Mouse (Mus musculus): ENCODE measurements around the gene Coq10a. TPM values are rescaled to one million over a fixed set of nuclear protein-coding genes. Genes with fewer than 3 reads are reported as not detected.
"Not testable (repeated sequence)": the region's sequence is repeated elsewhere in the genome, so short reads cannot be mapped to it uniquely, and the experiment has no call there.

Gene Coq10a
- total RNA-seq, 2 experiments from 2014 or later, result 60.4 to 63.8 TPM

GRCm38 (mm10) chr10:128367899-128368401, 847 bp downstream of the Coq10a start:
- intact Hi-C loops (cut with DNase I), result loop anchor here (2.0 to 5.0 kb wide), 2 partner anchors 41 to 89 kb away; partner anchors contain the start of gene Smarcc2
- DNase-seq (ENCODE audit: low spot score in 2 of 2), result peak in 1 of 2 experiments; percentile 17

GRCm38 (mm10) chr10:128362568-128362967, 6.2 kb downstream of the Coq10a start:
- peak; percentile 32 to 63 for DNase-seq (ENCODE audit: low spot score in 2 of 2)
- intact Hi-C loops (cut with DNase I), result no loop called here

DNA sequence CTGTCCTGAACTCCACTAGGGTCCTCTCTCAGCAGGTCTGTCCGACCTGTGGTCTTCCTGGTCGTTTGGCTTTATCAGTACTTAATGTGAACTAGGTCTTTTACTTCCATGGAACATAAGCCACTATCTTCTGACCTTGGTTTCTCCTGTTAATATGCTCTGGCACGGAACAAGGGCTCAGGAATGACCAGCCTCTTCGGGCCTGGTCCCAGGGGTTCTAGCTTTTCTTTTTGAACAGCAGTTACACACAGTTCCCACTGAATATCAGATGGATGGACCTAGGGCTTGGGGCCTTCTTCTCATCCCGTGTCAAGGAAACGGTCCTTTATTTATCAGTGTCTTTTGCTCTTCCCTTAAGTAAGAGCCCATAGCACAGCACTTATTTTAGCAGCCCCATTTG, 7.0 kb downstream of the Coq10a start:
- DNase-seq (ENCODE audit: low spot score in 2 of 2), result no peak
- intact Hi-C loops (cut with DNase I), result no loop called here

- intact Hi-C loops (cut with DNase I), result no loop called here
- DNase-seq (ENCODE audit: low spot score in 2 of 2), result no peak
Measured at GRCm38 (mm10) chr10:128359226-128359625, 9.6 kb downstream of the Coq10a start.

DNA sequence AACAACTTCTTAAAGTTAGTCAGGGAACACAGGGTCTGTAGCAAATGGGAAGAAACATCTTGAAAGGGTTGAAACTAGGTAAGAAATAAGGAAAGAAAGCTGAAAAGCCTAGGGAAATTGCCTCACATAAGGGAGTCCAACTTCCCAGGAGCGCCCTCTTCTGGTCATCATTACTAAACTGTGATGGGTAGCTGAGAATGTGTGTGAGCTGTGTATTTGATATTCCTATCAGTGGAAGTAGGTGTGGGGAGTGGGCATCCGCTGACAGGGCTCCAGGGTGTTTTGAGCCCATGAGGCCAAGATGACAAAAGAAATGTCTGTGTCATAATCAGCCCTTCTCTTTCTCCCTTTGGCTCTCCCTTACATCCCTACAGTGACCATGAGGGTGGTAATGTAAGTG, 10.0 kb downstream of the Coq10a start:
- DNase-seq (ENCODE audit: low spot score in 2 of 2), result peak; percentile 52 to 65
- intact Hi-C loops (cut with DNase I), result no loop called here

DNA sequence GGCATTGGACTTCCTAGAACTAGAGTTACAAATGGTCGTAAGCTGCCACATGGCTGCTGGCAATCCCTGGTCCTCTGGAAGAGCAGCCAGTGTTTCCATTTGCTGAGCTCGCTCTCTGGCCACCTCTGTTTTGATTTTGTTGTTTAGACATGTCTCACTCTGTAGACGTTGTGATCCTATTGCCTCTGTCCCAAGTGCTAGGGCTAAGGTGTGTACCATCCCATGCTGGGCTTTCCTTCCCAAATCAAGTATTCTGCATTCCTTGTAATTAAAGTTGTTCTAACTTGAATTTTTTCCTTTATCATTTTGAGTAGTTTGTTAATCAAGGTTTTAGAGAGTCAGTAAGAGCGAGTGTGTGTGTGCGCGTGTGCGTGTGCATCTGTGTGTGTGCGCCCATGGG, 21.3 kb downstream of the Coq10a start:
- DNase-seq (ENCODE audit: low spot score in 2 of 2), result no peak
- intact Hi-C loops (cut with DNase I), result no loop called here

- peak; percentile 56 to 89 for DNase-seq (ENCODE audit: low spot score in 2 of 2)
- intact Hi-C loops (cut with DNase I), result no loop called here
Measured at GRCm38 (mm10) chr10:128344568-128345275, 24.1 kb downstream of the Coq10a start.

DNA sequence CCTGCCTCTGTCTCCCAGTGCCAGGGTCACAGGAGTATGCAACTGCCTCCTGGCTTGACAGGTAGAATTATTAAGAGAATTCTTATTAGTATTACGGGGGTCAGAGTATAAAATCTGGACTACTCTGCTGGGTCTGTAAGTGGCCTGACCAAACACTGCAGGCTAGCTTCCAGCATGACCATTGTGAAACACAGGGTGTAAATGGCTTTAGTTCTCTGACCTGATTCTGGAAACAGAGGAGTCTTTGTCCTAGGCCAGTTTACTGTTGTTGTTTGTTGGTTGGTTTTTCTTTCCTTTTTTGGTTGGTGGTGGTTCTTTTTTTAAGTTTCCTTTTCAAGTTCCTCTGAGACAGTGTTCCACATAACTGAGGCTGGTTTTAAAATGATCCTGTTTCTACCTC, 25.4 kb downstream of the Coq10a start:
- intact Hi-C loops (cut with DNase I), result no loop called here

GRCm38 (mm10) chr10:128340257-128340656, 28.5 kb downstream of the Coq10a start:
- intact Hi-C loops (cut with DNase I), result no loop called here
- no peak for DNase-seq (ENCODE audit: low spot score in 2 of 2)

More for the DNA sequence above, 25.4 kb downstream of the Coq10a start:
- DNase-seq (ENCODE audit: low spot score in 2 of 2), result peak in 1 of 2 experiments; percentile 29

- no peak for DNase-seq (ENCODE audit: low spot score in 2 of 2)
- intact Hi-C loops (cut with DNase I), result loop anchor here (5.0 kb wide), 1 partner anchor 38 kb away; the partner anchor contains the start of gene Ankrd52
Measured at GRCm38 (mm10) chr10:128338948-128339347, 29.8 kb downstream of the Coq10a start.

DNA sequence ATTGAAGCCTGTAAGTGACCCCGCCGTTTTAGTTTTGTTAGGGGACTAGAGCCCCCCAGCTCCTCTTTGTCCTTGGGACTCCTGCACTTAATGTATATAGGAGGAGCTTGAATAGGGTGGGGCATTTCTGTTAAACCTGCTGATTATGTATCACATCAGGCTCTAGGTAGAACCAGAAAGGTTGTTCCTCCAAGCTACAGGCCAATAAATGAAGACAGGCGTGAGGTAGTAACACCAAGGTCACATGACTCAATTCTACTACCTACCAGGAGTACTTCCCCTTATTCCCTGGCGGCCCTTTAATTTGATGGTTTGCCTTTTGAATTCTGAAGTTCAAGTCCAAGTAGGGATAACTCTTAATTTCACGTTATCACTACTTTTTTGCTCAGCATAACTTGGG, 30.4 kb downstream of the Coq10a start:
- no peak for DNase-seq (ENCODE audit: low spot score in 2 of 2)
- intact Hi-C loops (cut with DNase I), result loop anchor here (5.0 kb wide), 1 partner anchor 39 kb away; the partner anchor contains the start of gene Ankrd52

- DNase-seq (ENCODE audit: low spot score in 2 of 2), result peak; percentile 93 to 98
- intact Hi-C loops (cut with DNase I), result loop anchor here (1.0 to 5.0 kb wide), 3 partner anchors 34 to 71 kb away; partner anchors contain the start of genes Ankrd52 and Pan2
Measured at GRCm38 (mm10) chr10:128337306-128338181, 31.3 kb downstream of the Coq10a start, which contains the start of gene Cs. Cs (plus strand) TSS chr10:128337734.

- intact Hi-C loops (cut with DNase I), result loop anchor here (2.0 to 5.0 kb wide), 2 partner anchors 41 to 72 kb away; partner anchors contain the start of gene Ankrd52
- DNase-seq (ENCODE audit: low spot score in 2 of 2), result no peak
Measured at GRCm38 (mm10) chr10:128336597-128336996, 32.2 kb downstream of the Coq10a start.

DNA sequence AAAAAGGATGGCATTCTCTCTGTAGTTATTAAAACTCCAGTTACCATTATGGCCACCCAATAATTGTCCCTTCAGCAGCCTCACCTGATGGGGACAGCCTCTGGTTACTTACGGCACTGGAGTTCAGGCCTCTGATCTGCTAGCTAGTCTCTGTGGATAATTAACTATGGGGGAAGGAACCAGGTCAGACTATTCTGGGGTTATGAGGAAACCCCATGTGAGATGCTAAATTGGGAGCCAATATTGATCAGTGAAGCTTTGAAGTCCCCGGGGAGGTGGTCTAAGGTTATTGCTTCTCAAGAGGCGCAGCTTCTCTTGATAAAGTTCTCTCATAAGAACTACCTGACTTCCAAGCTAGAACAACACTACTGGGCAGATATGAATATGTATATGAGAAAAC, 32.6 kb downstream of the Coq10a start:
- no peak for DNase-seq (ENCODE audit: low spot score in 2 of 2)
- intact Hi-C loops (cut with DNase I), result loop anchor here (2.0 to 5.0 kb wide), 2 partner anchors 41 to 73 kb away; partner anchors contain the start of gene Ankrd52

- intact Hi-C loops (cut with DNase I), result loop anchor here (5.0 kb wide), 1 partner anchor 42 kb away; the partner anchor contains the start of gene Ankrd52
- DNase-seq (ENCODE audit: low spot score in 2 of 2), result peak; percentile 47 to 65
Measured at GRCm38 (mm10) chr10:128335582-128335981, 33.2 kb downstream of the Coq10a start.

DNA sequence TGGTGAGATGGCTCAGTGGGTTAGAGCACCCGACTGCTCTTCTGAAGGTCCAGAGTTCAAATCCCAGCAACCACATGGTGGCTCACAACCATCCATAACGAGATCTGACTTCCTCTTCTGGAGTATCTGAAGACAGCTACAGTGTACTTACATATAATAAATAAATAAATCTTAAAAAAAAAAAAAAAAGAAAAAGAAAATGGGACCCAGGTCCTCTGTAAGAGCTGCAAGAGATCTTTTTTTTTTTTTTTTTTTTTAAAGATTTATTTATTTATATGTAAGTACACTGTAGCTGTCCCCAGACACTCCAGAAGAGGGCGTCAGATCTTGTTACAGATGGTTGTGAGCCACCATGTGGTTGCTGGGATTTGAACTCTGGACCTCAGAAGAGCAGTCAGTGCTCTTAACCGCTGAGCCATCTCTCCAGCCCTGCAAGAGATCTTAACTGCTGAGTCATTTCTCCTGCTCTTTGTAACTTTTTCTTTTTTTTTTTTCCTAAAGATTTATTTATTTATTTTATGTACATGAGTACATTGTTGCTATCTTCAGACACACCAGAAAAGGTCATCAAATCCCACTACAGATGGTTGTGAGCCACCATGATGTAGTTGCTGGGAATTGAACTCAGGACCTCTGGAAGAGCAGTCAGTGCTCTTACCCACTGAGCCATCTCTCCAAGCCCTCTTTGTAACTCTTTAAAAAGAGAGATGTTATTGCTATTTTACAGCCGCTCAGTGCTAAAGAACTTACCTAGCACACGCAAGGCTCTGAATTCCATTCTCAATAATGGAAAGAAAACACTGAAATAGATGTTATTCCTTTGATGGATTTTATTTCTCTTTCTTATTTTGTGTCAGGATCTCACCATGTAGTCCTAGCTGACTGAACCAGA, 36.2 kb downstream of the Coq10a start:
- DNase-seq (ENCODE audit: low spot score in 2 of 2), result not testable (repeated sequence)
- intact Hi-C loops (cut with DNase I), result loop anchor here (2.0 kb wide), 1 partner anchor 126 kb away; the partner anchor contains the start of gene Smarcc2

GRCm38 (mm10) chr10:128327610-128328009, 41.2 kb downstream of the Coq10a start:
- DNase-seq (ENCODE audit: low spot score in 2 of 2), result no peak
- intact Hi-C loops (cut with DNase I), result no loop called here

- DNase-seq (ENCODE audit: low spot score in 2 of 2), result peak in 1 of 2 experiments; percentile 58
- intact Hi-C loops (cut with DNase I), result no loop called here
Measured at GRCm38 (mm10) chr10:128326825-128327224, 42.0 kb downstream of the Coq10a start.

DNA sequence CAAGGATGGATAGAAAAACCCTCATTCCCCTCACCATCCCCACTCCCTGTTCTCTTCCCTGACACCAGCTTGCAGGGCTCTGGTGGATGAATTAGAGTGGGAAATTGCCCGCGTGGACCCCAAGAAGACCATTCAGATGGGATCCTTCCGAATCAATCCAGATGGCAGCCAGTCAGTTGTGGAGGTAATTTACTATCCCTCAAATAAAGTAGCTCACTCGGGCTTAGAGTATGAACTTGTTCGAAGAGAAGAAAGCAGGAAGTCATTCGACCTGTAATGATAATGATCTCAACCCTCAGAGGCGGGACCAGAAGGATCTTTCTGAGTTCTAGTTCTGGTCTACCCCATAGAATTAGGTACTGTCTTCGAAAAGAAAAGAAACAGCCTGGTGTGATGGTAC, 45.3 kb downstream of the Coq10a start:
- intact Hi-C loops (cut with DNase I), result no loop called here
- DNase-seq (ENCODE audit: low spot score in 2 of 2), result no peak
